Mouse (Mus musculus): ENCODE results near the gene AL607142.1. TPM values are rescaled to one million over a fixed set of nuclear protein-coding genes. Genes with fewer than 3 reads are reported as not detected.

AL607142.1 gene
- total RNA-seq (2022): not detected

DNA sequence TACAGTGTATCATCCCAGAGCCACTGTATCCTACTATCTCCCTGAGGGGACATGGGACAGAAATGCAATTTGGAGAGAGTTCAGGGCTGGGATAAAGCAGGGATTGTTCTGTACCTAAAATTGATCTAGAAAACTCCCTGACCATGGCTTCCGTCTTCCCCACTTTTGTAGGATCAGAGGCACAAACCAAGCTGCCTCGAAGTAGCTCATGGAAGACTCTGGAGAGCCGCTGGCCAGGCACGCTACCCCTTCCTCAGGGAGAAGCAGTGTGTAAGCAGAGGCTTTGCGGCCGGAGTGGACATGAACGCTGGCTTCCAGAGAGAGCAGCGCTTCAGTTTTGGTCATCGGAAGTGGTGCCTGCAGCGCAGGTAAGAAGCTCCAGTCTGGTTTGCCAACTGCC is at the start of gene AL607142.1:
AL607142.1 (plus strand) TSS at position 301 of the 400 bp plus-strand sequence.
- no peak for DNase-seq

DNA sequence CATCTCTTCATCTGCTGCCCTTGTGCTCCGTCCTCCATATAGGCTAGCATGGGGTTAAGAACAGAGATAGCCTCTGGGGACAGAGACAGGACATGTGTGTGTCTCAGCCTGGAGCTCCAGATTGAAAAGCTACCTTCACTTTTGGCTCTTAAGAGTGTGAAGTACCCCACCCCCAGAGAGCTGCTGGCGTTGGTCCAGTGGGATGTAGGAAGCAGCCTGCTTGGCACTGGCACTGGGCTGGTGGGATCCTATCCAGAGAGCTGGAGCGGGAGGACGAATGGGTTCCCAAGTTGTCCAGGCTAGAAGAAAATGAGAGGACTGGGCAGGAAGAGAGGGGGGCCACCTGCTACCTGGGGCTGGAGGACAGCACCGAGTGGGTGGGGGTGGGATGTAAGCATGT is 46.4 kb upstream of the AL607142.1 start:
- DNase-seq: no peak

DNA sequence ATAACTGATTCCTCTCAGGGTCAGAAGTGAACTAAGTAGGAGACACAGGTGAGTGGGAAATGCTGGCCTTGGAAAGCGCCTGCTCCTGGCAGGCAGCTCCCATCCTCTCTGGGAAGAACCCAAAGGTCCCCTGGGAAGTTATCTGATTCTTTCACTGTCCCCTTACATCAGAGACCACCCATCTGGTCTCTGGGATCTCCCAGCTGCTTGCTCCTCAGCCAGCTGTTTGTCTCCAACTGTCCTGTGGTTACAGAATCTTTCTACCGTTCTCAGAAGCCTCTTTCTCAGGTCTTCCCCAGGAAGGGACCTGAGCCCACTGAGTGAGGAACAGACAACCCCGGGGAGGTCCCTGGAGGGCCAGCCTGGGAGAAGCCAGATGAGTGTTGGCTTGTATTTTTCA is 42.4 kb upstream of the AL607142.1 start:
- no peak for DNase-seq

DNA sequence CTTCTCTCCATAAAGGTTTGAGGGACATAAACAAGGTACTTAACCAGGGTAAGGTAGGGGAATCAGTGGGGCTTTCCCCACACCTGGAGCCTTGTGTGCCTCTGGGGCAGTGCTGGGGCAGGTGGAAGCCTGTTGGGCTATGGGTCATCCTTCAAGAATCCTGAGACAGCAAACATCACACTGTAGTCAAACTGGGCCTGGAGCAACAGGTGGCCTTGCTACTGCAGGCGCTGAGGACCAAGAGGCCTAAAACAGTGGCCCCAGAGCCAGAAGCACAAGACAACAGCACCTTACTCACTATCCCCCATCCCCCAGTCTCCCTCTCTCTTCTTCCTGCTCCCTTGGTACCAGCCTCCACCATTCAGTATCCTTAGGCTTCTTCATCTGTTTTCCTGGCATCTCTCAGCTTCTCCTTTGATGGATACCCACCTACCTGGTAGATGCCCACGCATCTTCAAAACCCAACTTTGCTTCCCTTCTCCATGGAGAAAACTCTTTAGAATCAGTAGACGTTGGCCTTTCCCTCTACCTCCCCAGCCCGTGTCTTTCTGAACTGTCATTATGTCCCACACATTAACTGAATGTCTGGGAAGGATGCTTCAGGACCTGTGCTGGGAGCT is 41.5 kb upstream of the AL607142.1 start:
- no peak for DNase-seq

DNA sequence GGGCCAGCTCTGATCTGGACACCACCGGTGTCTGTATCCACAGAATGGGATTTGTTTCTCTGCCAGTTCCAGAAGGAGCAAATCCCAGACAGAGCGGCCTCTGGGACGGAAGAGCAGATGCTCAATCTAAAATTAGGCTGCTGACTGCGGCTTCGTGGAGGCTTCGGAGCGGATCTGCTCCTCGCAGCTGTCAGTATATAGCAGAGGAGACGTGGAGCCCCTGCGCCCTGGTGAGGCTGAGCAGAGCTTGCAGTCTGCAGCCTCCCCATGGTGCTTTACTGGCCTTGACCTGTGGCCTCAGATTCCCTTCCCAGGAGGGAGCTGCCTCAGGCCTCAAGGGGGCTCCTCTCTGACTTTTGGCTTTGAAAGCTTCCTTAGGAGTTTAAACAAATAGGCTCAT is 40.7 kb upstream of the AL607142.1 start:
- no peak for DNase-seq

DNA sequence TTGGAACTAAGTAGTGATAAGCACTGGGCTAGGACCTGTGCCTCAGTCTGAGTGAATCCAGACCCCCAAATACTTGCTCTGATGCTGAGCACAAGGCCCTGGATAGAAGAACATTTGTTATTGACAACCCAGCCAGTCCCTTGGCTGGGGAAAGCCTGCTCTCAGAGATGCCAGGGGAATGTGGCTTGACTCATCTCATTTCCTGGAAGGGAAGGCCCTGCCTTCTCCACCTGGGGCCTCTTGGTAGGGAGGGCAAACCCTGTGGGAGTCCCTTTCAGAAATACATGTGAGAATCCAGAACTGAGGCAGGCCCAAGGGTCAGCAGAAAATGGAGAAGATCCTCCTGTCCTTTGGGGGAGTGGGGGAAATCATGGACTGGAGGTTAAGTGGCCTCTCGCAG is 37.1 kb upstream of the AL607142.1 start:
- DNase-seq: no peak

DNA sequence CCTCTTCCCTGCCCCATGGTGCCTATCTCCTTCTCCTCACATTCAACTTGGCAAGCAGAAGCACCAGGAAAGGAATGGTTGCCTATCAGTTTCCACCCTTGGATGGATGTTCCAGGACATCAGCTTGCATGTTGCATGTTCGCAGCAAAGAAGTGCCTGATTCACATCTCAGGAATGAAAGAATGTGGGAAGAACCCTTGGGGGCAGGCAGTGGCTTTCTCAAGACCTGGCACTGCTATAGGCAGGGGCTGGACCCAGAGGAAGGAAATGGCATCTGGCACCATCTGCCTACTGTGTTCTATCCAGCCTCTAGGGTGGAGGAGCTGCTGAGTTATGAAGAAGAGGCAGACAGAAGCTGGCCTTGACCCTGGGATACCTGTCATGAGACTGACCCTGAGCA is 34.9 kb upstream of the AL607142.1 start:
- DNase-seq: no peak

DNA sequence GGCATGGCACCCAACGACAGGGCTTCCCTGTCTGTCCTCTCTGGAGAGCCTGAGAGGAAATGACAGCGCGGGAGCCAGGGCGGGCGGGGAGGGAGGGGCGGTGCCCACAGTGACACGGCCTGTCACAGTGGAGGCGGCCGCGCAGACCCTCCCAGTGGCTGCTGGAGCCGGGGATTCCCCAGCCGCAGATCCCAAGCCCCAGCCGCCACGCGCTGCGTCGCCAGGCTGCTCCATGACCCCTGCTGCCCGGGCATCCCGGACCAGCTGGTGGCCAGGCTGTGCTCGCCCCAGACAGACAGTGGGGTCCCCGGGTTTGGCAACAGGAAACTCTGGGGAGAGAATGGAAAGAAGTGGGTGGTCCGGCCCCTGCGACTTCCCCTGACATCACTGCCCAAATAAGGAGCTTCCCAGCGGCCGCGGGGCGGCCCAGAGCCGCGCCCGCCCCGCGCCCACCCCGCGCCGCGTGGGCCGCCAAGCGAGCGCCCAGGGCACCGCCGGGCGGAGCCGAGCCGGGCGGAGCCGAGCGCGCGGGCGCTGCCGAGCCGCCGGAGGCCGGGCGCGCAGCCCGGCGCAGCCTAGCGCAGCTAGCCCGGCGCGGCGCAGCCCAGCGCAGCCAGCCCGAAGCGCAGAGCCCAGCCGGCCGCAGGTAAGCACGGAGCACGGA is 32.3 kb upstream of the AL607142.1 start:
- DNase-seq: peak; percentile 38

DNA sequence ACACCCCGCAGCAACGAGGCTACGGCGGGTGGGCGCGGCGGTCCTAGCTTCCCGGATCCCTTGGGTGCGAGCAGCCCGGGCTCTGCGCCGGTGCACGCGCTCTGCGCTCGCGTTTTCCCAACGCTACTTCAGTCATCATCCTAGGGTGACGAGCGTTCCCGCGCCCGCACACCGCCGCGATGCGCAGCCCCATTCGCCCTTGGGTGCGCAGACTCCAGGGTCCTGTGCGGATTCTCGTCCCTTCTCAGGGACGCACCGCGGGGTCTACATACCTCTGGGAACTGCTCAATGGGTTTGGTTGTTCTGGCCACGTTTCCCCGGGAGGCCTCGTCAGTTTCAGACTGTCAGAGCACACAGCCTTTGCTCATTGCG is 31.8 kb upstream of the AL607142.1 start:
- DNase-seq: no peak

DNA sequence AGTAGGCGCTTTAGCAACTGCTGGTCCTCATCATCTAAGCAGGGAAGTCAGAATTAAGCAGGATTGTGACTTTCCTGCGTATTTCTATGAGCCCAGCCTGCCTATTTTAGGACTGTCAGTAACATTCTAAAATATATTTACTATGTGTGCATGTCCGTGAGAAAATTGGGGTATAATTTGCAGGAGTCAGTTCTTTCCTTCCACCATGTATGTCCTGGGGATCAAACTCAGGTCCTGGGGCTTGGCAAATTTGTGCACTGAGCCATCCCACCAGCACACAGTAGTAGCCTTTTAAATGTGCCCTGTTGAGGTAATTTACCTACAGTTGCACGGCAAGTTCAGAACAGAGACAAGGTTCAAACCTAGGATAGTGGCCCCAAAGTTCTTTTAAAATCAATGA is 28.5 kb upstream of the AL607142.1 start:
- DNase-seq: no peak

DNA sequence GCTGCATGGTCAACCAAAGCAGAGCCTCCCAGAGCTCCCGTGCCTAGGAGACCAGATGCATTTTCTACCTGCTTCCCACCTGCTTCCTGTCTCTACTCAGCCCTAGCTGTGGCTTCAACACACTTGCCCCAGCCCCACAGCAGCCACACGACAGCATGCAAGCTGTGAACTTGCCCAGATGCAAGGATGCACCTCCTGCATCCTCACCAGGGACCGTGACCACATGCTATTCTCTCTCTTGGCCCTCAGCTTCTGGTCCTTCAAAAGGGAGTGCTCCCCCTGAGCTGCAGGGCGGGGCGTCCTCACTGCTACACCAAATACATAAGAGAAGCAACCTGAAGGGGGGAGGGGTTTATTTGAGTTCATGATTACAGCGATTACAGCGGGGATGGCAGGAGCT is 27.8 kb upstream of the AL607142.1 start:
- DNase-seq: no peak

DNA sequence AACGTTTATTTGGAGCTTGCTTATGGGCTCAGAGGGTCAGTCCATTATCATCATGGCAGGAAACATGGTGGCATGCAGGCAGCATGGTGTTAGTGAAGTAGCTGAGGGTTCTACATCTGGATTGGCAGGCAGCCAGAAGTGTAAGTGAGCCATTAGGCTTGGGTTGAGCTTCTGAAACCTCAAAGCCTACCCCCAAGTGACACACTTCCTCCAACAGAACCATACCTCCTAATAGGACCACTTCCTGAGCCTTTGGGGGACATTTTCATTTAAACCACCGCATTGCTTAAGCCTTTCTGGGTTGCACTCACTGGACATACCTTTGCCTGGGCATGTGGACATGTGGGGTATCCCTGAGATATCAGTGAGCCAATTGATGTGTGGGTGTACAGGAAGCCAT is 23.3 kb upstream of the AL607142.1 start:
- no peak for DNase-seq

DNA sequence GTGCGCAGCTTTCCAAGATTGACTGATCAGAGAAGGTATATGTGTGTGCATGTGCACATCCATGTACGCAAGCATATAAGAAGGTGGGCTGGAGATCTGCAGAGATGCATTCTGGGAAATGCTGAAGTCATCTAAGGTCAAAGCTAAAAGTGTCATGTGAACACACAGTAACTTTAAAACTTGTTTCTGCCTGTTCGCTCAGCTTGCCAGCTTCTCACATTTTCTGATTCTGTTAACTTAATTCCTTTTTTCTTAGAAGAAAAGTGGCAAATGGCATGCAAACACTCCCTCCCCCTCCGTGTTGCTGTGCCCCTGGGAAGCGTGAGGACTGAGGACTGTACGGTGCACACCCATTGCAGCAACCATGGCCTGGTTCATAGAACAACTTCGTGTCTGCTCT is 22.3 kb upstream of the AL607142.1 start:
- DNase-seq: no peak

DNA sequence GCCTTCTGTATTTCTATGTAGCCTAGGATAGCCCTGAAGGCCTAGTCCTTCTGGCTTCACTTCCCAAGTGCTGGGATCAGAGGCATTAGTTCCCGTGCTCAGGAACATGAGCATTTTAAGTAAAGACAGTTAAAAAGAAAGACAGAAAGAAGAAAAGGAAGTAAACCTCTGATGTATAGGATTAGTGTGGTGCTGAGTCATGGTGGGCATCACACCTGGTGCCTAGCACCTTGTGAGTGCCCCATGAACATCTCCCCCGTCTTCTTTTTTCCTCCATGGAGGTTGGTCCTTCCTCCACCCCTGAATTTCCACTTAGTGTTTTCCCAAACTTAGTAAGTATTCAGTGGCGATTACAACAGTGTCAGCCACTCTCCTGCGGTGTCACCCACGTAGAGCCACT is 20.2 kb upstream of the AL607142.1 start:
- no peak for DNase-seq

DNA sequence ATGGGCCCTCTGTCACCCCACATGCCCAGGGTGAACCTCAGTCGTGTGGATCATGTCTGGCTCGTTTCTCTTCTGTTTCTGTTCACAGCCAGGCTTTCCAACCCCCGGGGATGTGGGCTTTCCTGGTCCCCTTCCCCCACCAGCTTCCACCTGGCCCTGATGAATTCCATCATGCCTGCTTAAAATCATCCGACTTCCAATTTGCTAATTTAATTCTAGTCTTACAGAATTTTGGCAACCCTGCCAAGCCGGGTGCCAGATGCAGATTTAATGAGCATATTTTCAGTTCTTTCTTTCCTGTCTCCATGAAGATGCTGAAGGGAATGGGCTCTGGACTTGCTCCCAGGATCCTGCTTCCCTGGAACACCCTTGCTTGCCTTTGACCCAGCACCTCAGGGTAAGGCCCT is 19.7 kb upstream of the AL607142.1 start:
- no peak for DNase-seq

DNA sequence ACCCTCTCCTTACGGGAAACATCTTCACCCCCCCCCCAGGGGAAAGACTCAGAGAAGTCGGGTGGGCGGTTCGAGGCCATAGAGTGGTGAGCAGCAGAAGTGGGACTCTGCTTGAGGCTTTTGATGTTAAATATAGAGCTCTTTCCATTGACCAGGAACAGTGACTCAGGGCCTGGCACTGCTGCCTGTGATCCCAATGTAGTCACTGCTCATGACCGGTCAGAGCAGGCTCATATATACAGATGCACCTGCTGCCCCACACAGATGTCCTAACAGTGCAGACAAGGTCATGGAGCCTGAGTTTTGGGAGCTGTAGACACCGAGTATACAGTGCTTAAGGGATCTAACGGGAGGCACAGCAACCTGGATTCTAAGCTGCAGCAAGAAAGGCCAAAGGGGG is 18.9 kb upstream of the AL607142.1 start:
- DNase-seq: no peak

DNA sequence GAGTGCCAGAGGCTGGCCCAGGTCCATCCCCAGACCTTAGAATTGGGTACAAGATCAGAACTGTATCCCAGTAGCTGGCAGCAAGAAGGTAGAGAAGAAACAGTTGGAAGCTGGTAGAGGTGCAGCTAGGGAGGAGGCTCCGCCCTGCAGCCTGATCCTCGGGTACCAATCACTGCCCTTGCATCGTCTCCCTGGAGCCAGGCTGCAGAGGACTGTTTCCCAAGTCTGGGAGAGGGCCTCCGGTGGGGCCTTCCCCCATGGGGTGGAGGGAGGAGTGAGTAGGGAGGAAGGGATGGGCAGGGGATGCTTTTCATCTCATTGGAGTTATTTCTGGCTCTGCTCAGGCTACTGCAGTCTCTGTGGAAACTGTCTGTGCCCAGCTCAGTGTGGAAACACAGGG is 17.7 kb upstream of the AL607142.1 start:
- no peak for DNase-seq

DNA sequence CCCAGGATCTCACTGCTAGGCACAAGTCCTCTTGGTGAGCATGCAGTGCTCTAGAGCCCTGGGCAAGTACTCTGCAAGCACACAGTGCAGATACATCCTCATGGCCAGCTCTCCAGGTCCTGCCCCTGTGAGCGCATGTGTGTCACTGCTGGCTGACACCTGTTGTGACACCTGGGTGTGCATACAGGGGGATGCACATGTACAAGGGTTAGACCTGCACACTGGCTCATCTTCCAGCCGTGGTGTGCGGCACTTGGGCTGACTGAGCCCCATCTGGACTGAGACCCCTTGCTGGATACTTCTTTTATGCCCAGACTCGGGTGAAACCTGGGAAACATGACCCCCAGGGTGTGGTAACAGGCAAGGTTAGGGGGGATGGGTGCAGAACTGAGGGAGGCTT is 16.5 kb upstream of the AL607142.1 start:
- no peak for DNase-seq

DNA sequence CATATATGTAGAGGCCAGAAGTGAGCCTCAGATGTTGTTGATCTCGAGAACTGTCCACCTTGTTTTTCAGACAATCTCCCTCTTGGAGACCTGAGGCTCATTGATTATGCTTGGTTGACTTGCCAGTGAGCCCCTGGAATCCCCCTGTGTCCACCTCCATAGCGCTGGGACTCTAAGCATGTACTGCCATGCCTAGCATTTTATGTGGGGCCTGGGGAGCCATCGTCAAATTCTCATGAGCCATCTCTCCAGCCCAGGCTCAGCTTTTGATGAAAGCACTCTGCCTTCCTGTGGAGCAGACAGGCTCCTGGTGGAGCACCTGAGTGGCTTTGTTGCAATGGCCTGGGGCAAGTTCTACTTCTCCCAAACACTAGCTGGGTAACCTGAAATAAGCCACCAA is 14.9 kb upstream of the AL607142.1 start:
- no peak for DNase-seq

DNA sequence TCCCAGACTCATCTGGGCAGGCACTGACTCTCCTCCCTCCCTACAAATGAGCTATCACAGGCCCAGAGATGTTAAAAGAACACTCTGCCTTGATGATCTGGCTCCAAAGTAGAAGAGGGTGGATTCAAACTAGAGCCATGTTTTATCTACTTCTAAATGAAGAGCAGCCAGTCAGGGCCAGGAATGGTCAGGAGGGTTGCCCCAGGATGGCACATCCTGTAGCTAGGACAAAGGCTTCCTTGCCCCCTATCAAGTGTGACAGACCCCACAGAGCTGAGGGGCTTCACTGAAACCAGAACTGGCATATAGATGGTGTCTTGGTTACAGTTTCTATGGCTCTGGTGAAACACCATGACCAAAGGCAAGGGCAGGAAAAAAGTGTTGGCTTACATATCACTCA is 12.3 kb upstream of the AL607142.1 start:
- no peak for DNase-seq

DNA sequence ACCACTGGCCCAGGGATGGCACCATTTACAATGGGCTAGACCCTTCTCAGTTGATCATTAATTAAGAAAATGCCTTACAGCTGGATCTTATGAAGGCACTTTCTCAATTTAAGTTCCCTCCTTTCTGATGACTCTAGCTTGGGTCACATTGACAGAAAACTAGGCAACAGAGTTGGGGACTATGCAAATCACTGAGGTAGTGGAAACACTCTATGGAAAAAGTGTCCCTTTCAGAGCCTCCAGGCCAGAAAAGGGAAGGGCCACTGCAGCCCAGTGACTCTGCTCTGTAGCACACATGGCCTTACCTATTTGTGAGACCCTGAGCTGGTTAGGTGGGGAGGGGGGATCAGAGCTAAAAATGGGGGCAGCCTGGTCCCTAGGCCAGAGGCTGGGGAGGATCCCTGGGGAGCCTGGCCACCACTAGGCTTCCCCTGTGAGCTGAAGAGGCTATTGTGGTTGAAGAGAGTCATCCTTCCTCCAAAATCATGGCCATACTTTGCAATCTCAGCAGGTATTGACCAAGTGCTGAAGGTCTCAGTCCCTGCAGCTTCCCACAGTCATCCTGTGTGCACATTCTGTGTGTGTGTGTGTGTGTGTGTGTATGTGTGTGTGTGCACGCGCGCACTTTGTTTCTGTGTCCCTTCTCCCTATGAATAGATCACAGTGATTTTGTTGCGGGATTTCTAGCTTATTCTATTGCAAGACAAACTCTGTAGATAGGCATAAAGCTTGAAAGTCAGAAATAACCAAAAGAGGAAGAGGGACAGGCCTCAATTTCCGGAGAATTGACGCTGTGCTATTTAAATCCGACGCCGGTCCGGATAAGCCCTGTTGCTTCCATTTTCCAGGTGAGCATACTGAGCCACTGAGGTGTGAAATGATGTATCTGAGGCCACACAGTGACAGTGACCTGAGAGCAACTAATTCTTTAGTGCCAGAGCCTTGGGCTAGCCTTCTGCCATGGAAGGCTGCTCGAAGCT is 11.5 kb upstream of the AL607142.1 start:
- DNase-seq: no peak

DNA sequence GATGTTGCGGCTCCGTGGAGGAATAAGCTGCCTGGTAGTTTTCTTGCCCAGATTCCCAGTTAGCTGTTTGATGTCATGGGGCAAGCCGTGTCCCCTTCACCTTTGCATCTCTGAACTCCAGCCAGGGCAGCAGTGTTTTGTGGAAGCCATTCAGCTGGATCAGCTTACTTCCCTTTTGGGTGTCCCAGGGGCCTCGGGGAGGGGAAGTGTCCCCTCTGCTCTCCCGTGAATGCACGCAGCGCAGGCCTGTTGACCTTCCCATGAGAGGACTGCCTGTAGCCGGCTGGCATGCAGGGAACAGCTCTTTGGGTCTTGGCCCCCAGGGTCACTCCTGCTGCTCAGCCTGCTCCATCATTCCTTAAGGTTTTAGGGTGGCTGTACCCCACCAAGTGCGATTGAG is 10.7 kb upstream of the AL607142.1 start:
- no peak for DNase-seq

DNA sequence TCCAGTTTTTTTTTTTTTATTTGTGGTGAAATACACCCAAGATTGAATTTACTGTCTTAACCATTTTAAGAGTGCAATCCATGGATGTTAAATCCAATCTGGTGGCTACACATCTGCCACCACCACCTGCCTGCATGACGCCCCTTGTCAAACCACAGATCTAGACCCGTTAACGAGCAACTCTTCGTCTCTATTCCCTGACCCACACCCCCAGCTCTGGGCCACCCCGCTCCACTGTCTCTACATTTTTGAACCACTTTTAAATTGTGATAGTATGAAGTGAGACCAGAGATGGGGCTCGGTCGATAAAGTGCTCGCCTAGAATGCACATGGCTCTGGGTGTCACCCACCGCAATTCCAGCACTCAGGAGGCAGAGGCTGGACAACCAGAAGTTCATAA is 8.3 kb upstream of the AL607142.1 start:
- no peak for DNase-seq

DNA sequence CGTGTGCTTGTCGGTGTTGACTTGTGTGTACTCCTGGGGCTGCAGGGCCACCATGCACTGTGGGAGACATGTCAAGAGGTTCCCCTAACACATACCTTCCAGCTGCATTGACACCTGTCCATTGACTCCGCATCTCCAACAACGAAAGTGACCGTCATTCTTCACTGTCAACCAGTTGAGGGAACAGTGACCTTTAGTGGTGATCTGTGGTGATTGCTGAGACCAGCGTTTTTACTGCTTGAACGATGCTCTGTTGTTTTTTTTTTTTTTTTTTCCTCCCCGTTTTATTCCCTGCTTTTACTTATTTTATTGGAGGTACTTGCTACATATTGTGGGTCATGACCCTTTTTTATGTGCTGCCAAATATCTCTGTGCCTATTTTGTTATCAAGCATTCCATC is 7.3 kb upstream of the AL607142.1 start:
- no peak for DNase-seq

All from adrenal gland, adult 8-10 months (tissue).